11 mouse cellular contexts compared by ENCODE assay signal in genomic region chr11:5716938-5717705, GRCm38 (mm10). TPM values are rescaled to one million over a fixed set of nuclear protein-coding genes. Genes with fewer than 3 reads are reported as not detected.
A peak's percentile ranks its signal among the peaks of the same experiment; 100 is the strongest.
DNase-seq lines count a peak whose midpoint lies in the region.
"Had no signal": no experiment of that assay in that cellular context is flagged by ENCODE, and none has a peak within 500 bp of the region (broad histone marks: within the 10 kb centered on the region; RNA-seq: fewer than 3 reads in every experiment).

No protein-coding gene starts in this region.

- peak; percentile 64 for DNase-seq in adrenal gland, postnatal 14 days
- DNase-seq in adrenal gland, adult 8-10 months = no peak
- DNase-seq in right cerebral cortex, postnatal 10 days (ENCODE audit: low spot score in 2 of 2) = peak; percentile 22
- DNase-seq in right cerebral cortex, postnatal 25 days = no peak
- peak; percentile 47 to 54 for DNase-seq in heart, postnatal 10 days
- DNase-seq in lung, postnatal 25 days (ENCODE audit: low spot score) = peak; percentile 32
- no peak for DNase-seq in cerebellum, adult 9-10 months
- DNase-seq in layer of hippocampus, adult 18-20 months (ENCODE audit: low spot score in 2 of 2) = no peak
- DNase-seq: cerebellum, postnatal 14 days; right cerebral cortex, postnatal 14 days; thymus, postnatal 14 days had no signal

- intact Hi-C loops in heart, postnatal 10 days (cut with DNase I) = no loop called here

RNA-seq across cellular contexts. Expression of gene Mrps24, which starts 1.6 kb away (rescaled TPM):
- 148 and 152 TPM in 2 replicates for total RNA-seq in adrenal gland, postnatal 14 days (2021)
- 100 to 1,000 TPM; 102 to 222 (median 154) TPM for total RNA-seq in adrenal gland, adult 8-10 months (2022)
- total RNA-seq in heart, postnatal 10 days (2021) = 100 to 1,000 TPM; 114 to 118 TPM
- 10 to 100 TPM; 65.6 to 69.6 TPM for total RNA-seq in layer of hippocampus, adult 18-20 months (2021)

RNA-seq across cellular contexts. Expression of gene Urgcp, which starts 45.1 kb away (rescaled TPM):
- 56.0 and 56.9 TPM in 2 replicates for total RNA-seq in adrenal gland, postnatal 14 days (2021)
- 10 to 100 TPM; 63.6 to 83.8 (median 65.6) TPM for total RNA-seq in adrenal gland, adult 8-10 months (2022)
- total RNA-seq in heart, postnatal 10 days (2021) = 10 to 100 TPM; 65.6 to 68.5 TPM
- 10 to 100 TPM; 74.4 to 80.6 TPM for total RNA-seq in layer of hippocampus, adult 18-20 months (2021)

Comparison
In these comparisons a context has a peak if more than half of its experiments do, and no peak if none do; other contexts are left out.
1. DNase-seq: peak in adrenal gland, postnatal 14 days (single experiment), right cerebral cortex, postnatal 10 days (2 of 2), heart, postnatal 10 days (2 of 2) and lung, postnatal 25 days (single experiment); none in adrenal gland, adult 8-10 months (single experiment), right cerebral cortex, postnatal 25 days (single experiment), cerebellum, adult 9-10 months (single experiment) and layer of hippocampus, adult 18-20 months (0 of 2).